Mouse (Mus musculus) c-Kit-negative CD71-positive TER-119-positive erythroid progenitor cells, embryonic 14.5 days (primary cell): Measurements from ENCODE around the gene Sfi1.
"Not testable (repeated sequence)": the region's sequence is repeated elsewhere in the genome, so short reads cannot be mapped to it uniquely, and the experiment has no call there.

Experiments
- DNase-seq: peaks from one replicate; pipeline ENCODE4 v3.0.0-alpha.2; 2013; ENCODE audit warnings: low read depth, low spot score

The Sfi1 gene

GRCm38 (mm10) chr11:3104501-3105260 is 88.6 kb downstream of the Sfi1 start:
- DNase-seq = not testable (repeated sequence)

DNA sequence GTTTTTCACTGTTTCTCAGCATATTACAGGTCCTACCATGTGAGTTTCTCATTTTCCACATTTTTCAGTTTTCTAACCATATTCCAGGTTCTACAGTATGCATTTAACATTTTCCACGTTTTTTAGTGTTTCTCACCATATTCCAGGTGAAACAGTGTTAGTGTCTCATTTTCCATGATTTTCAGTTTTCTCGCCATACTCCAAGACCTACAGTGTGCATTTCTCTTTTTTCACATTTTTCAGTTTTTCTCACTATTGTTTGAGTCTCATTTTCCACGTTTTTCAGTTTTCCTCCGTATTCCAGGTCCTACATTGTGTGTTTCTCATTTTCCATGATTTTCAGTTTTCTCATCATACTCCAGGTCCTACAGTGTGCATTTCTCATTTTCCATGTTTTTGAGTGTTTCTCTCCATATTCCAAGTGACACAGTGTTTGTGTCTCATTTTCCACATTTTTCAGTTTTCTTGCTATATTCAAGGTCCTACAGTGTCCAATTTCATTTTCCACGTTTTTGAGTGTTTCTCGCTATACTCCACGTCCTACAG is 89.6 kb downstream of the Sfi1 start:
- no peak for DNase-seq

DNA sequence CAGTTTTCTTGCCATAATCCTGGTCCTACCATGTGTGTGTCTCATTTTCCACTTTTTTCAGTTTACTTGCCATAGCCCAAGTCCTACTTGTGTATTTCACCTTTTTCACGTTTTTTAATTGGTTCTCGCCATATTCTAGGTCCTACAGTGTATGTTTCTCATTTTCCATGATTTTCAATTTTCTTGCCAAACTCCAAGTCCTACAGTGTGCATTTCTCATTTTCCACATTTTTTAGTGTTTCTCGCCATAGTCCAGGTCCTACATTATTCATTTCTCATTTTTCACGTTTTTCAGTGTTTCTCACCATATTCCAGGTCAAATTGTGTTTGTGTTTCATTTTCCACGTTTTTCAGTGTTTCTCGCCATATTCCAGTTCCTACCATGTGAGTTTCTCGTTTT is 90.6 kb downstream of the Sfi1 start:
- not testable (repeated sequence) for DNase-seq

DNA sequence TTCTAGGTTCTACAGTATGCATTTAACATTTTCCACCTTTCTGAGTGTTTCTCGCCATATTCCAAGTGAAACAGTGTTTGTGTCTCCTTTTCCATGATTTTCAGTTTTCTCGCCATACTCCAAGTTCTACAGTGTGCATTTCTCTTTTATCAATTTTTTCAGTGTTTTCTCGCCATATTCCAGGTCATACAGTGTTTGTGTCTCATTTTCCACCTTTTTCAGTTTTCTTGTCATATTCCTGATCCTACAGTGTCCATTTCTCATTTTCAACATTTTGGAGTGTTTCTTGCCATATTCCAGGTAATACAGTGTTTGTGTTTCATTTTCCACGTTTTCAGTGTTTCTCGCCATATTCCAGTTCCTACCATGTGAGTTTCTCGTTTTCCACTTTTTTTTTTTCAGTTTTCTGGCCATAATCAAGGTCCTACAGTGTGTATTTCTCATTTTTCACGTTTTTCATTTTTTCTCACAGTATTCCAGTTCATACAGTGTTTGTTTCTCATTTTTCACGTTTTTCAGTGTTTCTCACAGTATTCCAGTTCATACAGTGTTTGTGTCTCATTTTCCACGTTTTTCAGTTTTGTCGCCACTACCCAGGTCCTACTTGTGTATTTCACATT is 91.3 kb downstream of the Sfi1 start:
- no peak for DNase-seq

DNA sequence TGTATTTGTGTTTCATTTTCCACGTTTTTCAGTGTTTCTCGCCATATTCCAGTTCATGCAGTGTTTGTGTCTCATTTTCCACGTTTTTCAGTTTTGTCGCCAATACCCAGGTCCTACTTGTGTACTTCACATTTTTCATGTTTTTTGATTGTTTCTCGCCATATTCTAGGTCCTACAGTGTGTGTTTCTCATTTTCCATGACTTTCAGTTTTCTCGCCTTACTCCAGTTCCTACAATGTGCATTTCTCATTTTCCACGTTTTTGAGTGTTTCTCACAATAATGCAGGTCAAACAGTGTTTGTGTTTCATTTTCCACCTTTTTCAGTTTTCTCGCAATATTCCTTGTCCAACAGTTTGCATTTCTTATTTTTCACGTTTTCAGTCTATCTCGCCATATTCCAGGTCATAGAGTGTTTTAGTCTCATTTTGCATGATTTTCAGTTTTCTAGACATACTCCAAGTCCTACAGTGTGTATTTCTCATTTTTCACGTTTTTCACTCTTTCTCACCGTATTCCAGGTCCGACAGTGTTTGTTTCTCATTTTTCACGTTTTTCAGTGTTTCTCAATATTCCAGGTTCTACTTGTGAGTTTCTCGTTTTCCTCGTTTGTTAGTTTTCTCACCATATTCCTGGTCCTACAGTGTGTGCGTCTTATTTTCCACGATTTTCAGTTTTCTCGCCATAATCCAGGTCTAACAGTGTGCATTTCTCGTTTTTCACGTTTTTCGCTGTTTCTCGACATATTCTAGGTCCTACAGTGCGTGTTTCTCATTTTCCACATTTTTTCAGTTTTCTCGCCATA is 92.0 kb downstream of the Sfi1 start:
- no peak for DNase-seq

DNA sequence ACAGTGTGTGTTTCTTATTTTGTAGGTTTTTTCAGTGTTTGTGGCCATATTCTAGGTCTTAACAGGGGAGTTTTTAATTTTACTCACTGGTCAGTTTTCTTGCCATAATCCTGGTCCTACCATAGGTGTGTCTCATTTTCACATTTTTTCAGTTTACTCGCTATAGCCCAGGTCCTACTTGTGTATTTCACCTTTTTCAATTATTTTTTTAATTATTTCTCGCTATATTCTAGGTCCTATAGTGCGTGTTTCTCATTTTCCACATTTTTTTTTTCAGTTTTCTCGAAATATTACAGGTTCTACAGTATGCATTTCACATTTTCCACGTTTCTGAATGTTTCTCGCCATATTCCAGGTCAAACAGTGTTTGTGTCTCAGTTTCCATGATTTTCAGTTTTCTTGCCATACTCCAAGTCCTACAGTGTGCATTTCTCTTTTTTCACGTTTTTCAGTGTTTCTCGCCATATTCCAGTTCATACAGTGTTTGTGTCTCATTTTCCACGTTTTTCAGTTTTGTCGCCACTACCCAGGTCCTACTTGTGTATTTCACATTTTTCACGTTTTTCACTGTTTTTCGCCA is 93.1 kb downstream of the Sfi1 start:
- DNase-seq = peak; percentile 64
